Mouse (Mus musculus) kidney, adult 2 months (tissue): ENCODE data around the gene Cish.

ENCODE experiments used
- CTCF ChIP-seq: fragments of 200-500 bp; conservative IDR thresholded peaks from 2 replicates; pipeline ENCODE4 v1.5.1; 2011; ENCODE audit warnings: low read depth, mild to moderate bottlenecking, control low read depth, low read length, moderate library complexity, mixed read lengths; ENCODE audit not compliant: insufficient read depth, insufficient read length
- POLR2A ChIP-seq: fragments of 200-500 bp; IDR thresholded peaks from one replicate; pipeline ENCODE4 v1.6.1; 2011; ENCODE audit warnings: low read depth, low read length, control low read depth

- TF ChIP-seq CTCF (no peak), POLR2A (no peak)
Observed at GRCm38 (mm10) chr9:107323558-107323957, 27.7 kb downstream of the Cish start.
